Mouse (Mus musculus) liver, embryonic 14 days (tissue): ENCODE data around the gene 4930455H04Rik. TPM values are rescaled to one million over a fixed set of nuclear protein-coding genes. Genes with fewer than 3 reads are reported as not detected.

Experiments
- polyA plus RNA-seq: library from polyadenylated mRNA; depleted of rRNA; stranded (reverse); fragments of >200 nt; gene quantifications from 2 replicates; pipeline ENCODE4 v1.2.3, GENCODE M21; 2012; rRNA removed

The 4930455H04Rik gene
- polyA plus RNA-seq, result not detected in 2 replicates

DNA sequence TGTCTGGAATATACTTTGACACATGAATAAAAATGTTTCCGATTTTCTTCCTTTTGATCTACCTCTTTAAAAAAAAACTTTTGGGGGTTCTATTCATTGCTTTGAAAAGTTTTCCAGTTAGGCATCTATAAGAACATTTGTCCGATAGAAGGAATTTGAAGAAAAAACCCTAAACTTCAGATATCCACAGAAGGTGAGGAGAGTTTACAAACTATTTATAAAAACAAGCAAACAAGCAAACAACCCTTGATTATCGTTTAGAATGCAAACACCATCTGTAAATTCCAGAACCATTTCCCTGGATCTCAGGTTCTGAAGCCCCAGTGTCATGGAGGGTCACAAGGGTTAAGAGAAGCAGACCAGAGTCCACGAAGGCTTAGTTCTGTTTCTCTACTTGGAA lies at the start of gene 4930455H04Rik:
4930455H04Rik (plus strand) TSS at position 301 of the 400 bp plus-strand sequence.

DNA sequence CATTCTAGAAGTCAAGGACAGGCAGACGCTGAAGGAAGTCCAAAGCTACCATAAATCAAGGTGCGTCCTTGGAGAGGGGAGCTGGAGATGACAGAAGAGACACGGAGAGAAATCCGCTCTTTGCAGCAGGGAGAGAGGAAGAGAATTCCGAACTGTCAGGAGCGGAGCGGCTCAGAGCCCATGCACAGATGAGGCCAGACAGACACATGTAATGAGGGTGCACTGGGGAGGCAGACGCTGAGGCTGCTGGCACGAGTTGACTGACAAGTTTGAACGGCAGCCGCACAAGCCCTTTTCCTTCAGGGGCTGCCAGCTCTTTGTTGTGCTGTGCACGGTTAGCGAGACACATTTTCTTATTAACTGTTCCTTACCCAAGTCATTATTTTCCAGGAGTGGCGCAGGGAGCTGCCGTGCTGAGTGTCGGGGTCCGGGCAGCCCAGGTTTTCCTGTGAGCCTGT lies 502 bp downstream of the 4930455H04Rik start, which contains the start of gene Palmd:
Palmd (minus strand) TSS at position 448 of the 458 bp plus-strand sequence.

Other genes starting within 250 kb of the 4930455H04Rik start
- 2.7 and 3.0 TPM in 2 replicates for gene Agl, start 160.1 kb upstream of the 4930455H04Rik start, polyA plus RNA-seq
- gene Frrs1, start 108.8 kb upstream of the 4930455H04Rik start, polyA plus RNA-seq, result 18.7 and 22.8 TPM in 2 replicates
- gene Palmd, start 720 bp downstream of the 4930455H04Rik start, polyA plus RNA-seq, result 1.4 and 1.5 TPM in 2 replicates